Mouse (Mus musculus): ENCODE measurements around the gene Sh2b1.

DNA sequence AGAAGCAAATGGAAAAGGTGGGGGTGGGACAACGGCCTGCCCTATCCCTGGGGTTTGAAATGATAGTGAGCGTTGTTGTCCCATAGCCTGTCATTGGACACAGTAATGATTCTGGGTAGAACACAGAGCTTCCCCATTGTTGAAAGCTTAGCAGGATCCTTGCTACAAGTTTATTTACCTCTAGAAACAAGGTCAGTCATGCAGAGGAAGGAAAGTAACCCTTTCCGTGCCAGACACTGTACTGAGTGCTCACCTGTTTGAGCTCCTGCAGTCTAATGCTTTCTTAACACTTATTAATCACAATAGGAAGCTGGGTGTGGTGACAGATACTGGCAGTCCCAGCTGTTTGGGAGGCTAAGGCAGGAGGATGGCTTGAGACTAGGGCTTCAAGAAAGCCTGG, 39.4 kb downstream of the Sh2b1 start:
- no peak for TF ChIP-seq POLR2A (IDR thresholded peaks at IDR 0.05; ENCODE audit: insufficient read depth, low read depth, low read length)
- TF ChIP-seq CTCF (IDR thresholded peaks at IDR 0.05; ENCODE audit: insufficient read depth, low read depth, low read length) = no peak

Data from olfactory bulb, adult 2 months (tissue).